Comparison of ENCODE assay signal across 12 mouse cellular contexts in genomic region chr12:82588017-82588416, GRCm38 (mm10). TPM values are rescaled to one million over a fixed set of nuclear protein-coding genes. Genes with fewer than 3 reads are reported as not detected.
A peak's percentile ranks its signal among the peaks of the same experiment; 100 is the strongest.
DNase-seq lines count a peak whose midpoint lies in the region; ATAC-seq and TF ChIP-seq lines count a peak whose summit lies in the region.
"Had no signal": no experiment of that assay in that cellular context is flagged by ENCODE, and none has a peak within 500 bp of the region (broad histone marks: within the 10 kb centered on the region; RNA-seq: fewer than 3 reads in every experiment).

TSS of gene Rgs6 (plus strand) at chr12:82588292.

- no peaks in the 10 kb centered on the region for H3K27me3 ChIP-seq in forebrain, embryonic 16.5 days (replicated peaks; ENCODE audit: control insufficient read depth, insufficient read depth, low read length)
- no peaks in the 10 kb centered on the region for H3K27me3 ChIP-seq in forebrain, embryonic 12.5 days
- H3K27me3 ChIP-seq in kidney, adult 2 months (replicated peaks; ENCODE audit: control insufficient read depth, insufficient read depth, low read length), result no peaks in the 10 kb centered on the region
- no peaks in the 10 kb centered on the region for H3K27me3 ChIP-seq in midbrain, postnatal 0 days (ENCODE audit: insufficient read depth, low read length)

- no peak for TF ChIP-seq POLR2A in kidney, adult 2 months (IDR thresholded peaks at IDR 0.05; ENCODE audit: low read depth, low read length)

- H3K4me2 ChIP-seq in forebrain, embryonic 16.5 days (ENCODE audit: low read length), result no peak within 1 kb of the TSS
- no peak within 1 kb of the TSS for H3K4me2 ChIP-seq in forebrain, embryonic 12.5 days
- no peak within 1 kb of the TSS for H3K4me2 ChIP-seq in midbrain, postnatal 0 days (ENCODE audit: low read depth, low read length, poor library complexity, severe bottlenecking)

- H3K9me3 ChIP-seq in forebrain, embryonic 16.5 days (ENCODE audit: control insufficient read depth, low read length), result no peaks in the 10 kb centered on the region
- no peaks in the 10 kb centered on the region for H3K9me3 ChIP-seq in forebrain, embryonic 12.5 days
- H3K9me3 ChIP-seq in midbrain, postnatal 0 days (ENCODE audit: low read length), result no peaks in the 10 kb centered on the region

- no peaks in the 10 kb centered on the region for H3K36me3 ChIP-seq in forebrain, embryonic 16.5 days (ENCODE audit: control insufficient read depth, insufficient read depth)
- no peaks in the 10 kb centered on the region for H3K36me3 ChIP-seq in forebrain, embryonic 12.5 days (replicated peaks)
- H3K36me3 ChIP-seq in kidney, adult 2 months (ENCODE audit: control insufficient read depth, insufficient read depth, low read length), result no peaks in the 10 kb centered on the region
- H3K36me3 ChIP-seq in midbrain, postnatal 0 days (ENCODE audit: insufficient read depth, low read length), result no peaks in the 10 kb centered on the region

- no peak within 1 kb of the TSS for H3K27ac ChIP-seq in forebrain, embryonic 16.5 days (ENCODE audit: low read length)
- no peak within 1 kb of the TSS for H3K27ac ChIP-seq in forebrain, embryonic 12.5 days
- H3K27ac ChIP-seq in kidney, adult 2 months (ENCODE audit: insufficient read depth, low read depth, low read length), result peak within 1 kb of the TSS; percentile 89
- H3K27ac ChIP-seq in midbrain, postnatal 0 days (ENCODE audit: low read depth, low read length), result no peak within 1 kb of the TSS

- ATAC-seq in forebrain, embryonic 16.5 days, result no peak
- no peak for ATAC-seq in forebrain, embryonic 12.5 days (ENCODE audit: low FRiP score)
- no peak for ATAC-seq in midbrain, postnatal 0 days (ENCODE audit: low FRiP score)

- no peak within 1 kb of the TSS for H3K9ac ChIP-seq in forebrain, embryonic 16.5 days (replicated peaks; ENCODE audit: low read depth, low read length)
- no peak within 1 kb of the TSS for H3K9ac ChIP-seq in forebrain, embryonic 12.5 days
- no peak within 1 kb of the TSS for H3K9ac ChIP-seq in midbrain, postnatal 0 days (replicated peaks; ENCODE audit: low read length, poor library complexity, severe bottlenecking)

- WGBS in forebrain, embryonic 16.5 days, result 93% methylated on average over 2 of the region's 2 CpGs
- WGBS in forebrain, embryonic 12.5 days, result 92% methylated on average over 2 of the region's 2 CpGs
- WGBS in kidney, adult 2 months, result 49% methylated on average over 2 of the region's 2 CpGs
- 76% methylated on average over 2 of the region's 2 CpGs for WGBS in midbrain, postnatal 0 days

- no peak for TF ChIP-seq CTCF in kidney, adult 2 months (conservative IDR thresholded peaks at IDR 0.05; ENCODE audit: insufficient read depth, insufficient read length, low read depth, low read length)
- no peak for TF ChIP-seq CTCF in midbrain, postnatal 0 days (IDR thresholded peaks at IDR 0.05)

- no peak for DNase-seq in left cerebral cortex, adult 18-20 months (ENCODE audit: low spot score in 2 of 2)
- no peak for DNase-seq in left cerebral cortex, adult 11 months (ENCODE audit: low spot score)
- peak; percentile 51 for DNase-seq in kidney, adult 2 months
- no peak for DNase-seq in midbrain, postnatal 0 days (ENCODE audit: low spot score)
- DNase-seq in cerebellum, postnatal 25 days, result no peak
- DNase-seq in right cerebral cortex, postnatal 14 days, result no peak
- DNase-seq: adrenal gland, postnatal 14 days; cerebellum, adult 8-10 months; lung, postnatal 36 days; right cerebral cortex, adult 18-20 months had no signal

- no peaks in the 10 kb centered on the region for H3K4me1 ChIP-seq in forebrain, embryonic 16.5 days (replicated peaks; ENCODE audit: control insufficient read depth, insufficient read depth, low read length)
- peaks cover 3% of the 10 kb centered on the region; the same call in 1 of the 2 replicates for H3K4me1 ChIP-seq in forebrain, embryonic 12.5 days
- H3K4me1 ChIP-seq in kidney, adult 2 months (ENCODE audit: control insufficient read depth, insufficient read depth, low read length), result peaks cover 17% of the 10 kb centered on the region; the same call in 1 of the 2 replicates
- H3K4me1 ChIP-seq in midbrain, postnatal 0 days (ENCODE audit: insufficient read depth, low read length), result 0 out of 2 replicates have a peak, but pooled peaks cover 3% of the 10 kb centered on the region

- no peak within 1 kb of the TSS for H3K4me3 ChIP-seq in forebrain, embryonic 16.5 days (replicated peaks; ENCODE audit: low read length)
- no peak within 1 kb of the TSS for H3K4me3 ChIP-seq in forebrain, embryonic 12.5 days (replicated peaks)
- H3K4me3 ChIP-seq in kidney, adult 2 months (ENCODE audit: insufficient read depth, low read depth, low read length), result peak within 1 kb of the TSS; percentile 5; the same call in 1 of the 2 replicates
- no peak within 1 kb of the TSS for H3K4me3 ChIP-seq in midbrain, postnatal 0 days (ENCODE audit: low read depth, low read length)

RNA-seq across cellular contexts. Expression of gene Rgs6, which starts in this region (rescaled TPM):
- polyA plus RNA-seq in forebrain, embryonic 16.5 days (2015; fragmentation: Nextera tagmentation; extraction: Ambion mirVana), result 14.2 and 16.7 TPM in 2 replicates
- polyA plus RNA-seq in forebrain, embryonic 12.5 days (2016; fragmentation: Nextera tagmentation; extraction: Ambion mirVana), result 1.6 and 1.8 TPM in 2 replicates
- 10 to 100 TPM; 63.9 to 70.1 TPM for total RNA-seq in left cerebral cortex, adult 18-20 months (2021)
- 2.9 and 3.2 TPM in 2 replicates for polyA plus RNA-seq in kidney, adult 2 months (2012; rRNA removed)
- total RNA-seq in midbrain, postnatal 0 days (2014; rRNA removed), result 26.3 and 28.6 TPM in 2 replicates
- 19.7 and 22.0 TPM in 2 replicates for polyA plus RNA-seq in midbrain, postnatal 0 days (2015; fragmentation: Nextera tagmentation; extraction: Ambion mirVana)
